Mouse (Mus musculus) gastrocnemius, postnatal 36 days (tissue): ENCODE measurements at regions not wholly inside any gene's neighbourhood (a gene's known extent, or its start where the extent isn't known, plus 50 kb on each side); places are given as distances from the start of the nearest gene placed in this dataset.
"Not testable (repeated sequence)": the region's sequence is repeated elsewhere in the genome, so short reads cannot be mapped to it uniquely, and the experiment has no call there.

Experiments
- DNase-seq, 2 experiments: peaks; one replicate each; pipeline ENCODE4 v3.0.0; 2022
- intact Hi-C: fragments of 180-260 bp; cut with DNase I; formaldehyde crosslinking; loops from one replicate; pipeline ENCODE4 v1.15.1; 2025

DNA sequence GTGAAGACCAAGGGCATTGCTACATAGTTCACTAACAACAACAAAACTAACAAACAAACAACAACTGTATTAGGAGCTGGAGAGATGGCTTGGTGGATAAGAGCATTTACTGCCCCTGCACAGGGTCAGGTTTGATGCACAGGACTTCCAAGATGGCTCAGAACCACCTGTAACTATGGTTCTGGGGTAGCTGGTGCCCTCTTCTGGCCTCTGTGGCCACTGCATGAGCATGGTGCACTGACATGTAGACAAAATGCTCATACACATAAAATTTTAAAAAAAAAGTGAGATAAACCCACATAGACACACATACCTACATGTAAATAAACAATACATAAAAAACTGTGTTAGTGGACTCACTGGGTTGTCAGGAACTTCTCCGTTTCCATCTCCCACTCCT lies 172.5 kb downstream of the Nucb2 start:
- intact Hi-C loops, result no loop called here
- DNase-seq, result no peak

DNA sequence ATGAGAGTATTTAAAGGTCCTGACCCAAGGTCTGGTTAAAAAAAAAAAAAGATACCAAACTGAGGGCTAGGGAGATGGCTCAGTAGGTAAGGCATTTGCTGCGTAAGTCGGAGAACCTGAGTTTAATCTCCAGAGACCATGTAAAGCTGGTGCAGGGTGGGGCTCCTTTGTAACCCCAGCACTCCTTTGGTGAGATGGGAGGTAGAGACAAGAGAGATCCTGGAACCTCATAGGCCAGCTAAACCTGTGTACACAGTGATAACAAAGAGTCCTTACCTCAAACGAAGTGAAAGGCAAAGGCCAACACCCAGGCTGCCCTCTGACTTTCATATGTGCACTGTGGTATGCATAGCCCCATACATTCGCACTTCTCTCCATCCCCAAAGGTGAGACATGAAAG lies 175.0 kb downstream of the Nucb2 start:
- DNase-seq, result no peak
- intact Hi-C loops, result no loop called here

DNA sequence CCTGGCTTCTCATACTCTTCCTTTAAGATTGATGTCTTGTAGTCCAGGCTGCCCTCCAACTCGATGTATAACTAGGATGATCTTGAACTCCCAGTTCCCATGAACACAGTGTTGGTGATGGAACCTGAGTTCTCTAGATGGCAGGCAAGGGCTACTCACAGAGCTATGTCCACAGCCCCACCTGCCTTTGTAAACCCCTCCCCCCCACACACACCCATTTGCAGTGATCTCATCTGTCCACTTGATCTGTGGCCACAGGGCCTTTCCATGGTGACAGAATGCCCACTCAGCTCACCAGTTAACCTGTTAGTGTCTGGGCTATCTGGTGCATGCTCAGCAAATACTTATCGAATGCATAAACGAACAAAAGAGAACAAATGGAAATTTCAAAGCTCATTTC lies 176.4 kb downstream of the Nucb2 start:
- no peak for DNase-seq
- intact Hi-C loops, result no loop called here

DNA sequence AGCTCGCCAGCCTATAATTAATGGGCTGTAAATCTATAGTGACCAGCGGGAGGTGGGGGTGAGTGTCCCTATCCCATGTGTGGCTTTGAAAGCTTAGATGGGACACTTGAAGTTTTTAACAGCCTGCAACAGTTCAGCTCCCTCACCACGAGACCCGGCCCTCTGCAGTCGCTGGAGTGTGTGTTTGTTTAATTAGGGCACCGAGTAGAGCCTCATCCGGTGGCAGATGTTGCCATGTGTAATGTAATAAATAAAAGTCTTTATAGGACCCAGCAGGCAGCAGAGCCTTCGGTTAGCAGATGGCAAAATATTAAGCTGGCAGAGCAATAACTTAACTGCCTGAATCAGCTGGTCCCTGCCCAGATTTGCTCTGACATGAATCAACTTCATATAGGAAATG lies 177.1 kb downstream of the Nucb2 start:
- intact Hi-C loops, result no loop called here

DNA sequence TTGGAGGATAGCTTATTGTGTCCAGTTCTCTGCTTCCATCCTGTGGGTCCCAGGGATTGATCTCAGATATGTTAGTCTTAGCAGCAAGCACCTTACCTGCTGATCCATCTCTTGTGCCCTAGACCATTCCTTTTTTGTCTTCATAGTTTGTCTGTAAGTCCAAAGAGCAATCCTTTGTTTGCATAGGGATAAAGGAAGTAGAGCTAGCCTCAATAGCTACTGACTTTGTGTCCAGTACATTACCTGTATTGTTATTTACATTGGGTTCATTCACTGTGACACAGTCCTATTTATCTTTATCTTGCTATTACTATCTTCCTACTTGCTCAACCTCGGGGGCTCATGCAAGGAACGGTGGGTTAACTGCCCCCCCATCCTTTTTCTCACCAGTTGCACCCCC lies 196.2 kb downstream of the Nucb2 start:
- intact Hi-C loops, result loop anchor here (5.0 kb wide), 1 partner anchor 677 kb away; no protein-coding TSS in a partner anchor
- DNase-seq, result no peak

More for the DNA sequence above, 177.1 kb downstream of the Nucb2 start:
- no peak for DNase-seq

DNA sequence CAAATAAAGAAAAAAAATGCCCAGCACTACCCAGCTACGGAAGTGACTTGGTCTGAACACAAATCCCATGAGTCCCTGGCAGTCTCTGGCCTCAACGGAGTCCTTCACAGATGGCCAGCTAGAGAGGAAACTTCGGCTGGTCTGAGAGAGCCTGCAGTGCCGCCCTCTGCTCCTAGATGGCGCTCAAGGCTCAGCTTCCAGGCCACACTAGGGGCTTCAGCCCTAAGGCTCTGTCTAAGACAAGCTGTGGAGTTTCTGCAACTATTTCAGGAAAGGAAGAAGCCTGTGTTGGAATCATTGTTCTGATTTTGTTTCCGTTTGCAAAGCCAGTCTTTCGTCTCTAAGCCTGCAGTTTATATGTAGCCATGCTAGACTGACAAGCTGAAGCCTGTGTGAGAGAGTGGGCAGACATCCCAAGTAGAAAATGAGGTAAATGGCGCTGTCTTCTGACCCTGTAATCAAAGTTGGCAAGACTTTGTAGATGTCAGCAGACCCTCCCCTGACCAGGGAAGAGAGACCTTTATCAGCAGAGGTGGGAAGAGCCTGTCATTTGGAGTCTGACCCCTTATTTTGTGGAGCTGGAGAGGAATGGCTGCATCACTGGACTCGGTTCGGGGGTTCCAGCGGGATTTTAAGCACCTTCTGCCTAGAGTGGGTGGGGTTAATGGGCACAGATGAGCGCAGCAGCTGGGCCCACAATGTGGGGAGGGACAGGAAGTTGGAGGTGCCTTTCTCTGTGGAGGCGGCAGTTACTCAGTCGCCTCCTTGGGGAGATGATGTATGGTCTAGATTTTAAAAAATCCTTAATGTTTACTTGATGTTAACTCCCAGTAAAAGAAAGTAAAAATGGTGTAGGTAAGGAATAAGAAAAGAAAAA lies 197.5 kb downstream of the Nucb2 start:
- intact Hi-C loops, result loop anchor here (5.0 kb wide), 1 partner anchor 676 kb away; no protein-coding TSS in a partner anchor
- DNase-seq, result peak; percentile 69 to 73

DNA sequence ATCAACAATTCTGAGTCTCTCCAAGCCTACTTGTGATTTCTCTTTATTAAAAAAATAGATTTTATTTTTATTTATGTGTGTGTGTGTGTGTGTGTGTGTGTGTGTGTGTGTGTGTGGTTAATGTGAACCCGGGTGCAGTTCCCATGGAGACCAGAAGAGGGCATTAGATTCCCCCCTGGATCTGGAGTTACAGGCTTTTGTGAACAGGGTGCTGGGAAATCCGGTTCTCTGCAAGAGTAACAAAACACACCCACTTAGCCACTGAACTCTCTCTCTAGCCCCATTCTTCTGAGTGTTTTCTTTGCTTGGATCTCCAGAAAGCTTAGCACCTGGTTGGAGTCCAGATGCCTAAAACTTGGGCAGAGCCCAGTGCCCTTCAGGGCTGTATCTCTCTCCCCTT lies 198.4 kb downstream of the Nucb2 start:
- intact Hi-C loops, result loop anchor here (5.0 kb wide), 1 partner anchor 675 kb away; no protein-coding TSS in a partner anchor
- no peak for DNase-seq

DNA sequence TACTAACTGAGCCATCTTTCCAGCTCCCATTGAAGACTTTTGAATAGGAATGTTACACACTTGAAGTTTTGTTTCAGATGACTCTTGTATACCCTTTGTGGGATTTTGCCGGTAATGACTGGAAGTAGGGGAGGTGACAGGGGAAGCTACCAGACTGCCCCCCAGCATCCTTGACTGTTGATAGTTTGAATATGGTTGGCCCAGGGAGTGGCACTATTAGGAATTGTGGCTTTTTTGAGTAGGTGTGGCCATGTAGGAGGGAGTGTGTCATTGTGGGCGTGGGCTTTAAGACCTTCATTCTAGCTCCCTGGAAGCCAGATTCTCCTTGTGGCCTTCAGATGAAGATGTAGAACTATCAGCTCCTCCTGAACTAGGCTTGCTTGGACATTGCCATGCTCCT lies 207.4 kb downstream of the Nucb2 start:
- no peak for DNase-seq
- intact Hi-C loops, result no loop called here

DNA sequence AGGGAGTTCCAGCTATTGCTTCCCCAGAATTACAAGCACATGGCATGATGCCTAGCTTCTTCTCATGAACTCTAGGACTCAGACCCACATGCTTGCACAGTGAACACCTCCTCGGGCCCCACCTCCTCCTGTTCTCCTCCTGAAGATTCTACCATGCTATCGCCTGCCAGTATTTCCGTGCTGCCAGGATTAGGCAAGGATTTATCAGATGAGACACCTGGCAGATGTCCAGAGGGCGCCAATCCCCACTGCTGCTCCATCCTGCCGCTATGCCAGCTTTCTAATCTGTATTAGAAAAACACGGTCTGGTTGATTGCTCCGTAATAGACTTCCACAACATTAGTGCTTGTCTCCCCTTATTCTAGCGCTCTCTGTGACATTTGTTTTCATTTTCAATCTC lies 209.0 kb downstream of the Nucb2 start:
- intact Hi-C loops, result no loop called here
- DNase-seq, result no peak

DNA sequence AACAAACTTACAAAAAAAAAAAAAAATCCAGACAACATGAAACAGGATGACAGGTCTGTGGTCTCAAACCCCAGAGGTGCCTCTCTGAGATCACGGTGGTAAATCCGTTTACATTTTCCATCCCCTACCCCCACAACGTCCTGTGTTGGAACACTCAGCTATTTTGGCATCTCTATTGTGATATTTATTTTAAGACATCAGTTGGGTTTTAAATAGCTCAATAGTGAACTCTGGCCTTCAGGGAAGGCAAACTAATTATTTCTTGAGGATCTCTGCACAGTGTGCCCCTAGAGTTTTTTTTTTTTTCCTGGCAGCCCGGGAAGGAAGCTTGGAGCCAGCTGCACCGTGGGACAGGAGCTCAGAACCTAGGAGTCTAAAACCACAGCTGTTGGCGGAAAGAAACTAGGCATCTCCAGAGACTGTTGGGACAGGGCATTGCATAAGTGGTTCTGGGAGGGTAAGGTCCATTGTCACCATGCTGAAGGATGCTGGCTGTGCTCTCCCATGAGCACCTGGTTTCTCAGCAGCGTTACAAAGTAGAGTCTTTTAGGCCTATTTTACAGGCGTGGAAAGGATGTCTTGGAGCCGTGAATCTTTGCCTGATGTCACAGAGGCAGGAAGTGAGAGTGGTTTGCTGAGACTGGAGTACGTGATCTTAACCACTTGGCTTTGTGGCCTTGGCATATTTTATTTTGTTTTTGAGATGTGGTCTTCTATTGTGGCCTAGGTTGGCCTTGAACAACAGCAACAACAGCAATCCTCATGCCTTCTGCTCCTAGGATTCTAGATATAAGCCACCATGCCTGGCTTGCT lies 211.3 kb downstream of the Nucb2 start:
- intact Hi-C loops, result no loop called here
- no peak for DNase-seq

DNA sequence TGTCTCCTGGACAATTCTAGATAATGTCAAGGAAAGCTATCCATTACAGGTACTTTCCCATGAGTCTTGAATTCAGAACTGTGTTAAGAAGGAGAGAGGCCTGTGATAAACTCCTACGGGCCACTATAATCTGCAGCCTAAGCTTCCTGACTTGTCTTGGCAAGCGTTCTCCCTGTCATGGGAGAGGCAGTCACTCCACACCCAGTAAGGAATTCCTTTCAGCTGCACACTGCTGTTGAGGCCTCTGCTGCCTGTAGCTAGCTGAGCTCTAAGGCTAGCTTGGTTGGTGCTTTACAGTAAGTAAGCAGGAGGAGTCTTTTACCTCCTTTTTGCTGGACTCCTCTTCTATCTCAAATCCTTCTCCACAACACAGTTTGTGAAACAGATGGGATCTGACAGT lies 224.2 kb downstream of the Nucb2 start:
- DNase-seq, result no peak
- intact Hi-C loops, result no loop called here

DNA sequence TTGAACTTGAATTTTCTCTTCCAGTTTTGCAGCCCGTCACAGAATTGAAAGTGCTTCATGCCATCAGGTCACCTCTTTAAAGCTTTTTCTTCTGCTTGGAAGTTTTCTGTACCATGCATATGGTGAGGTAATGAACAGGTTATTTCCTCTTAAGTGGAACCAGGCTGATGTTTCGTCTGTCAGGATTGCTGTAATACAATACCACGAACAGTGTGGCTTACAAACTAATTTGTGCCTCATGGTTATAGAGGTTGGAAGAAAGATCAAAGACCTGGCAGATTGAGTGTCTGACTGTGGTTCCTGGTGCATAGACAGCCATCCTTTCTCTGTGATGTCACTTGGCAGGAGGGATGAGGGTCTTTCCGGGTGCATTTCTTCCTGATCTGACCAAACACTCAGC lies 225.6 kb downstream of the Nucb2 start:
- no peak for DNase-seq
- intact Hi-C loops, result no loop called here

DNA sequence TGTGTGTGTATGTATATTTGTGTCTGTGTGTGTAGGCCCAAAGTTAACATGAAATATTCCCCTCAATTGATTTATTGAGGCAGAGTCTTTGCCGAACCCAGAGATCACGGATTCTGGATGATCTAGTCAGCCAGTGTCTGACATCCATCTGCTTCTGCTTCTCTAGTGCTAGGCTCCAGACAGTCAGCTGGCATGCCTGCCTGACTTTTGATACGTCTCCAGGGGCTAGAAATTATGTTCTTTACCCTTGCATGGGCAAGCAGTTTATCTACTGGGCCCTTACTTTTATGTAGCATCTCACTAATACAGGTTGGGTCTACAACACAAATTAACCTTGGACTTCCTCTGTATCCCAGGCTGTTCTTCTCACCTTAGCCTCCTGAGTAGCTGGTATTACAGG lies 231.5 kb downstream of the Nucb2 start:
- no peak for DNase-seq
- intact Hi-C loops, result no loop called here

DNA sequence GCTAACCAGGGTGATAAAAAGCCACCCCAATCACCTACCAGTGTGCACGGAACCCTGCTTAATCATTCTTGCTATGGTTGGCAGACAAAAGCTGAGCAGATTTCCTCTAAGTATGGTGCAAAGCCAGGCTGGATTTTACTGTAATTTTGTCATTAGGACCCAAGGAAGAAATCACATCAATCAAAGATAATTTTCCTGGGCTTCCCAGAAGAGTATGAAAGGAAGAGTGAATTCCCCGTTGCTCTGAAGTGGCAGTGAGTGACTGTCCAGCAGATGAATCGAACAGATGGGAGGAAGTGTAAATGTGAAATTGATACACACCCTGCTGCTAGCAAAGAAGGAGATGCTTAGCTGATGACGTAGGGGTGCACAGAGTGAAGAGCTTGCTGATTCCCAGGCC lies 232.2 kb downstream of the Nucb2 start:
- intact Hi-C loops, result no loop called here
- no peak for DNase-seq

DNA sequence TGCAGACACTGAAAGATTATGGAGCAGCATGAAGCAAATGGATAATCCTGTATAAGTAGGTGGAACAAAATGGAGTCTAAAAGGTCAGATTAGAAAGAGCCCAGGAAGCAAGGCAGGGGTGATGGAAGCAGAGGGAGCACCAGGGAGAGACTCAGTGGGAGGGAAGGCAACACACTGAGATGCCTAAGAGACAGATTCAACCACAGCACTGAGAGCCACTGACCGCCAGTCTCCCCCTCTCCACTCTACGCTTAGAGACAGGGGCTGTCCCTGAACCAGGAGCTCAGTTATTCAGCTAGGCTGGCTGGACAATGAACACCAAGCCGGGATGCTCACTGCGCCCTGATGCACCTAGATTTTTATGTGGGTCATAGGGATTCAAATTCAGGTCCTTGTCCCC lies 233.8 kb downstream of the Nucb2 start:
- intact Hi-C loops, result no loop called here

DNA sequence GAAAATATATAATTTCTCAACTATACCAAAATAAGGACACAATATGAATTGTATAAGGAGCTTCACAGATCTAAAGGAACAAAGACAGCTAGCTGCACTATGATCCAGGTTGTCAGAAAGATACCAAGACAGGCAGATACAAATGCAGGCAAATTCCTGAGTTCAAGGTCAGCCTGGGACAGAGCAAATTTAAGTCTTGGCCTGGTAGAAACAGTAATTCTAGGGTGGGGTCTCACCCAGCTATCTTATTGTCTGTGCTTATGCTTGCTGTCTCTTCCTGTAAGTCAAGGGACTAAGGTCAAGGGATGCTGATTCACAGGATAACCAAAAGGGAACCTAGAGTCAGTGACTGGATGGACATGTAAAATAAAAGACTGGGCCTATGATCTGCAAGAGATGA lies 250.4 kb downstream of the Nucb2 start:
- intact Hi-C loops, result no loop called here
- no peak for DNase-seq

More for the DNA sequence above, 233.8 kb downstream of the Nucb2 start:
- no peak for DNase-seq

DNA sequence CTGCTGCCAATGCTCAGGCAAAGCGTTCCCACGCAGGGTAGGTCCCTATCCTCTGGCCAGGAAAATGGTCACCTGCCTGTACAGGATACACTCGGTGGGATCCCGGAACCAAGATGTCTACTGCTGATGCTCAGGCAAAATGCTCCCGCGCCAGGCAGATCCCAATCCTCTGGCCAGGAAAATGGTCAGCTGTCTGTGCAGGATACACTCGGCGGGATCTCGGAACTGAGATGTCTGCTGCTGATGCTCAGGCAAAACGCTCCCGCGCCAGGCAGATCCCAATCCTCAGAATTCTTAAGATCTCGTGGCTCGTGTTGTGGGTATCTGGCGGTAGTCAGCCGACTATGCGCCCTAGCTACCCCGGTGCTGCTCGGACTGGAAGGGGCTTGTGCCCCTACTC lies 288.0 kb downstream of the Nucb2 start:
- DNase-seq, intact Hi-C loops: not testable (repeated sequence)

DNA sequence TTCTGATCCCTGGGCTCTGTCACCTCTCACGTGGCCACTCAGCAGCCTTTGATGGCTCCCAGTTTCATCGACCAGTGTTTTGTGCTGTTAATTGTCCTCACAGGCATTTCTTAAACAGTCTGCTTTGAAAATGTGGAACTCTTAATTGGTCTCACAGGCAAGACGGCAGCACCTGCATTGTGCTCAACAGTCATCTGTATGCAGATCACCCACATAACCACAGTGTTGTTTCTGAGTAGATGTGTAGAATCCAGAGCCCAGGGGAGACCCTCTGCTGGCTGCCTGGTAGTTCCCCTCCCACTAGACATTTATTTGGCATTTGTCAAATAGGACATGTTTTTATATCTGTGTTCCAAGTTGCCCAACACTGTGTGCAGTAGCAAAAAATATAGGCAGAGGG lies 304.3 kb downstream of the Nucb2 start:
- no peak for DNase-seq
- intact Hi-C loops, result no loop called here

DNA sequence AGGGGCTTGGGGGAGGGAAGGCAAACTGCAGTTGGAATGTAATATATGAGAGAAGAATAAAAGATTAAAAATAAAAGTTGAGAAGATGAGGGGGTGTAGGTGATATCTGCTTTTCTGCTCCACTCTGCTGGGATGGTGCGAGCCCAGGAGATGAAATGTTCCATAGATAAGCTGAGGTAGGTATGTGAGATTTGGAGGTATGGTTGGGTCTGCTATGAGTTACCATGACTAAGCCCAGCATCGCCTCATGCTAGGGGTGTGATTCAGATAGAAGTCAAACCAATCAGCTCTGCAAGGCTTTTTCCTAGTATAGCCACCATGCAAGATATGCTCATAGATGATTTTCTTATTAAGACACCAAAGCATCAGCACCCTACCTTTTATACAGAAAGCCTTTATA lies 312.3 kb downstream of the Nucb2 start:
- no peak for DNase-seq
- intact Hi-C loops, result no loop called here

DNA sequence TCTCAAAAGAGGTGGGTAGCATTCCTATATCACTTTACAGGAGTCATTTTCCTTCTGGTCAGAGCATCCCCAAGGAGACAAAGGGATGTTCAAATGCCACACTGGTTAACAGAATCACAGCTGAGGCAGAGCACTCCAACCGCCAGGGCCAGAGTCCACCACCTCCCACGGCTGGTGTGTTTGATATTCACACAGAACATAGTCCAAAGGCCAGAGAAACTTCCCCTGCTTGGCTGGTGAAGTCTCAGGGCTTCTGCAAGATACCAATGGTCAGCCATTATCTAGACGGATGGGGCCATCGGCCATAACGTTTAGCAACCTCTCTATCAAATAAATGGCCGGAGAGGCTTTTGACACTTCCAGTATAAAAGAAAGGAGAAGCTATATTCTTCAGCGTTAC lies 313.8 kb downstream of the Nucb2 start:
- no peak for DNase-seq
- intact Hi-C loops, result no loop called here

DNA sequence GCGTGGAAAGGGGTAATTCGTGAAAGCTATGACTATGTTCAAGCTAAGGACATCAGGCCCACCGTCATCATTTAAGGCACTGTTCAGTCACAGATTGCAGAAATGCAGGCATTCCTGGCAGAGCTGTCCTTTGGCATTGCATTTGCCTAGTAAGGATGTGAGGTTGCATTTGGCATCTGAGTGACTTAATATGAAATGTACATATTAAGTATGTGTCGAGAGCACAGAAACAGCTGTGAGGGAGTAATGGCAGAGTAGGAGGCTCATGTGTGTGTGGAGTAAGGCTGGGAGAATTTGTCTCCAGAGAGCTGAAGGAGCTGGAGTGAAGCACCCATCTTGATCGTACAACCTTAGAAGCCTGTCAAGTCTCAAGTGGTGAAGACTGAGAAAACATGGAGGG lies 316.4 kb downstream of the Nucb2 start:
- DNase-seq, result no peak
- intact Hi-C loops, result no loop called here

DNA sequence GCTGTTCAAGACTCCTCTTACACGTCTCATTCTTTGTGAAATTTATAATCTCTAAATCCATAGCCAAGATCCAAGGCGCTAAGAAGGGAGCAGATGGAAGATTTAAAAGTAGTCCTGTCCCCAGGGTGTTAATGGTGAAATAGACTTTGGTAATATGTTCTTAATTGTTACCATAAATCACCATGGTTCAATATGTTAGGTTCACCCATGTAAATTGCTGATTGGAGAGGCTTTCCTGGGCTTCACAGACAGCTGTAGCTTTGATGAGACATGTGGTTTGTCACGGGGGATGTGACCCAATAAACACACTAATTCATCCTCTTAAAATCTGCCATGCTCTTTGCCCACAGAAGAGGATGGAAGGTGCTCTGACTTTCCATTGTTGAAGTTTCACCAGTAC lies 338.7 kb downstream of the Nucb2 start:
- intact Hi-C loops, result no loop called here
- DNase-seq, result no peak
